Mouse (Mus musculus): Measurements from ENCODE around the gene Ercc1. TPM values are rescaled to one million over a fixed set of nuclear protein-coding genes. Genes with fewer than 3 reads are reported as not detected.

Gene Ercc1
- polyA plus RNA-seq, 1 experiment from 2014 or later: 59.2 TPM

DNA sequence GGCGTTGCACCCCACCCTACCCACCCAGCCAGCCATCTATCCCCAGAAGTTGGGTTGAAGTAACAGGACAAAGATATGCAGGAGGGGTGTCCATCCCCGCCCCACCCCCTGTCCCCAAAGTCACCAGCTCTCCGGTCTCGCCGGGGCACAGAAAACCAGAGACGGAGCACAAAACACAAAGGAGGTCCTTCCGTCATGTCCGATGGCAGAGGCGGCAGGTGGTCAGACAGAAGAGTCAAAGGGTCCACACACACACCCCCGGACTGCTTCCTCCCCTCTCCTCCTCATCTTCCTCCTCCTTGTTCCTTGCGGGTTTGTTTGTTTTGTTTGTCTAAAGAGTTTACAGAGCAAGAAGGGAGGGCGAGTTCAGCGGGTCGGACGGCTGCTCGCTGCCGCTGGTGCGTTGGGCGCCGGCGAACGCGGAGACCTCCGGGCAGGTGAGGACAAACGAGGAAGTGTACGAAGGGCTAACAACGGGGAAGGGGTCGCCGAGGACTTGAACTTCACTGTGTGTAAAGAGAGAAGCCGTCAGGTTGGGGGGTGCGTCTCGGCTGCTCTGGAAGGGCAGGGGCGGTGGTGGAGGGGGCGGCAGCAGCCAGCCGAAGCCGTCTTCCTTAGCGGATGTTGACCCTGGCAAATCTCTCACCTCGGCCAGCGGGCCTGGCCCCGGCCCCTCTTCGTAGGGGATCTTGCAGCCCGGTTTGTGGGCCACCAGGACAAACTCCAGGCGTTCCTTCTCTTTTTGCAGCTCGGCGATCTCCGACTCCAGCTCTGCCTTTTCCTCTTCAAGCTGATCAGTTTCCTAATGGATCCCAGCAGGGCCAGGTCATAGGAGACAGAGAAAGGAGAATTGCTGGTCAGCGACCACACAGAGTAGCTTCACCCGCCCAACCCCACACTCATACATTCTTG, 39.8 kb upstream of the Ercc1 start:
- H3K27ac ChIP-seq (ENCODE audit: poor library complexity, severe bottlenecking): no peak overlapping the region
- WGBS: 2% methylated on average over 48 of the region's 48 CpGs
- peak overlapping the region; percentile 45 for H3K4me3 ChIP-seq
- H3K27me3 ChIP-seq (replicated peaks): peaks cover 60% of the 10 kb centered on the region
- H3K9me3 ChIP-seq (replicated peaks): no peaks in the 10 kb centered on the region
- H3K9ac ChIP-seq: peak overlapping the region; percentile 54
- no peaks in the 10 kb centered on the region for H3K36me3 ChIP-seq
- H3K4me2 ChIP-seq: peak overlapping the region; percentile 71
- peaks cover 38% of the 10 kb centered on the region for H3K4me1 ChIP-seq (replicated peaks)
- no peak for ATAC-seq (ENCODE audit: insufficient number of reproducible peaks, low FRiP score)

DNA sequence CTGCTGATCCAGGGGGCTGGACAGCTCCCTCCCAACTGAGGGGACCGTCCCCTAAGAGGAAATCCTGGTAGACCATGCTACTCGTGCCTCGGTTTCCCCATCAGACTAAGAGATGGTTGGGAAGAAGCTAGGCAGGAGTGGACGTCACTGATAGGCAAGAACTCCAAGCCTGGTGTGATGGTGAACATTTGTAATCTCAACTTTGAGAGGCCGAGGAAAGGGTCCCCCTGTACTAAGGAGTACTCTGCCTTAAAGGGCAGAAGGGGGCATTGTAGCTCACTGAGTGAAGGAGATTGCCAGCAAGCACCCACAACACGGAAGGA, 39.2 kb upstream of the Ercc1 start:
- H3K27me3 ChIP-seq (replicated peaks): peaks cover 60% of the 10 kb centered on the region
- H3K4me3 ChIP-seq: peak overlapping the region; percentile 45
- H3K27ac ChIP-seq (ENCODE audit: poor library complexity, severe bottlenecking): no peak overlapping the region
- peaks cover 38% of the 10 kb centered on the region for H3K4me1 ChIP-seq (replicated peaks)
- no peaks in the 10 kb centered on the region for H3K36me3 ChIP-seq
- H3K4me2 ChIP-seq: peak overlapping the region; percentile 71
- H3K9ac ChIP-seq: peak overlapping the region; percentile 54; the same call in 1 of the 2 replicates
- 8% methylated on average over 6 of the region's 6 CpGs for WGBS
- no peaks in the 10 kb centered on the region for H3K9me3 ChIP-seq (replicated peaks)
- no peak for ATAC-seq (ENCODE audit: insufficient number of reproducible peaks, low FRiP score)

DNA sequence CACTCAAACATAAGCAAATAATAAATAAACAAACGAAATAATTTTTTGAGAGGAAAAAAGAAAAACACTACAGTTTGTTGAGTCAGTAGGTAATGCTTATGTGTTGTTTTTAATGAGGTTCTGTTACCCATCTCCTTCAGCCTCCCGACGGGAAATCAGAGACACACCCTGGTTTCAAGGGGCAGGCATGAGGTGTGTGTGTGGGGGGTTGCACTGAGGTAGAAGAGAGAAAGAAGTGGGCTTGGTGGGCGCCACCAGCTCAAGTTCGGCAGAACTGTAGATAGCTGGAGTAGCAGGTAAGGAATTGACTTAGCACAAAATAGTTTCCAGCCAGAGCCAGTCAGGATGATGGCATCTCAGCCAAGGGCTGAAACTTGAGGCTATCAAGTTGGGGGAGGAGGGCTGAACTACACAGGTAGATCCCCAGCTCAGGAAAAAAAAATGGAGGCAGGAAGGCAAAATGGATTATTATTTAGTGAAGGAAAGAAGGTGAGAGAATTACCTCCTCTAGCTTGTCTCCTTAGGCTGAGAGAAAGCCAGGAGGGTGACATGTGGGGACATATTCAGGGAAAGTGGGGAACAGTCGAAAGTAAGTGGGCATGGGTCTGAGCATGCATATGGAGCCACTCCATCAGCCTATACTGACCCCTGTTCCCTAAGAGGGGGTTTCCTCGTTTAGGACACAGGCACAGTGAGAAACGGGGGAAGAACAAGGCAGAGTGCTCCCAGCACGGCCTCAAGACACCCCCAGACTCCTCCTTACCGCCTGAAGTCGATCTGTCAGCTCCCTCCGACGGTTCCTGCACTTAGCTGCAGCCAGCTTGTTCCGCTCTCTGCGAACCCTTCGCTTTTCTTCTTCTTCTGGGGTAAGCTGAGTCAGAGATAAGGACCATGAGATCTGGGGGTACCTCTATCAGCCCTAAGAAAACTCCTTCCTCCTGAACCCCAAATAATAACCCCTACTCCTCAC, 38.5 kb upstream of the Ercc1 start:
- H3K4me1 ChIP-seq (replicated peaks): peaks cover 42% of the 10 kb centered on the region
- WGBS: 48% methylated on average over 16 of the region's 16 CpGs

DNA sequence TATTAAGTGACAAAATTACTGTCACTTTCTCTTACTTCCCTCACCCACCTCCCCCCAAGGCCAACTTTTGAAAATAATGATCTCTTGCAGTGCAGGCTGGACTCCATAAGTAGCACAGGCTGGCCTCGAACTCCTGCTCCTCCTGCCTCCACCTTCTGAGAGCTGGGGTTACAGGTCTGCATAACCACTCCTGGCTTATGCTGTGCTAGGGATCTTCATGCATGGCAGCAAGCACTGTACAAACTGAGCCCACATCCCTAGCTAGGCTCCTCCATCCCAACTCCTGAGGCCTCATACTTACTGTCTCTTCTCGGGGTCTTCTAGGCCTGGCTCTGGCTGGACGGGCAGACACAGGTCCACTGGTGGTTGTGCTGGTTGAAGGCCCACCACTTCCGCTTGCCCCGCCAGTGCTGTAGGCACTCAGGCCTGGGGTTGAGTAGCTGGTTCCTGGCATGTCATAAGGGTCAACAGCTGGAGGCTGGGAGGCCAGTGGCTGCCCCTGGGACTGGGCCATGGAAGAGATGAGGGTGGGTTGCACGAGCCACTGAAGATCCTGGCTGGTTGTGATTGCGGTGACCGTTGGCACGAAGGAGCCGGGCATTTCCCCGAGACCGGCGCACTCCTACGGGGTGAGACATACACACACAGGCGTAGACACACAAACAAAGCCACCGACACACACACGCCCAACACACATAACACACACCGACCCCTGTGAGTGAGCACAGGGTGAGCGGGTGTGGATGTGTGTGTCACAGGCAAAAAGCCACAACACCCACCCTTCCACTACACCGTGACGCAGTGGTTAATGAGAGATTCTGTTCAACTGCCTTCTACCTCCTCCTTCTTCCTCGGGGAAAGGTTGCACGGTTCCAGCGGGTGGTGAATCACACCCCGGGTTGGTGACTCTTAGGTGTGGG, 37.5 kb upstream of the Ercc1 start:
- ATAC-seq (ENCODE audit: insufficient number of reproducible peaks, low FRiP score): no peak
- peaks cover 53% of the 10 kb centered on the region for H3K27me3 ChIP-seq (replicated peaks)
- H3K4me2 ChIP-seq: peak overlapping the region; percentile 100
- no peaks in the 10 kb centered on the region for H3K9me3 ChIP-seq (replicated peaks)
- no peak overlapping the region for H3K4me3 ChIP-seq
- H3K4me1 ChIP-seq (replicated peaks): peaks cover 35% of the 10 kb centered on the region
- no peak overlapping the region for H3K27ac ChIP-seq (ENCODE audit: poor library complexity, severe bottlenecking)
- H3K9ac ChIP-seq: peak overlapping the region; percentile 67; the same call in 1 of the 2 replicates
- H3K36me3 ChIP-seq: no peaks in the 10 kb centered on the region
- 67% methylated on average over 25 of the region's 25 CpGs for WGBS

More for the DNA sequence above, 38.5 kb upstream of the Ercc1 start:
- H3K9ac ChIP-seq: no peak overlapping the region
- H3K36me3 ChIP-seq: no peaks in the 10 kb centered on the region
- no peak overlapping the region for H3K27ac ChIP-seq (ENCODE audit: poor library complexity, severe bottlenecking)
- no peak for ATAC-seq (ENCODE audit: insufficient number of reproducible peaks, low FRiP score)
- H3K4me3 ChIP-seq: no peak overlapping the region
- H3K27me3 ChIP-seq (replicated peaks): peaks cover 60% of the 10 kb centered on the region
- no peak overlapping the region for H3K4me2 ChIP-seq
- H3K9me3 ChIP-seq (replicated peaks): no peaks in the 10 kb centered on the region

DNA sequence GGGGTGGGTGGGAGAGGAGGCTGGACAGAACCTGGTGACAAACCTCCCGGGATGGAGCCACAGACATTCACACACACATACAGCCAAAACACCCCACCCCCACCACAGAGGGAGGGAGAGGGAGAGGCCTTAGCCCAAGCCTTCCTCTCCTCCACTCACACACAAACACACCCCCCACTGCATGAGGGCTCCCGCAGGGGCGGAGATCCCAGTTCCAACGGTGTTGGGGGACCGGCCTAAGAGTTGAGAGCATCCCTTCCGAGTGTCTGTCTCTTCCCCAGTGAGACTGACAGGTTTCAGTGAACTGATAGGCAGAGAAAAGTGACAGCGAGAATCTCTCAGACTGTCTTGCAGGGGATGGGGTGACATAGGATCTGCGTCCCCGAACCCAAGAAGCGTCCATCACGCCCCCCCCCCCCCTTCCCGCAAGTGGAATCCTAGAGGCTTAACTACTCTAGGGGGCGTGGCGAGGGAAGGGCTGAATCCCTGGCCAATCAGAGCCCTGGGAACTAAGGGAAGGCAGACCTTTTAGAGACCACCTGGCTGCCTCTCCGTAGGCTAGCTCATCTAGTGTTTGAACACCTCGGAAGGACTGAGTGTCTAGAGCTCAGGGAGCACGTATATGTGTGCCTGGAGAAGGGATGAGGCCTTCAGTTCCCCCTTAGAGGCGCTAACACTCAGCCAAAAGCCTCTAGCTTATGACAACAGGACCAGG, 36.7 kb upstream of the Ercc1 start:
- Histone ChIP-seq H3K4me3 (peak overlapping the region; percentile 73), H3K4me1 (replicated peaks) (peaks cover 34% of the 10 kb centered on the region), H3K27ac (ENCODE audit: poor library complexity, severe bottlenecking) (peak overlapping the region; percentile 72), H3K9me3 (replicated peaks) (no peaks in the 10 kb centered on the region), H3K36me3 (no peaks in the 10 kb centered on the region), H3K9ac (peak overlapping the region; percentile 67), H3K27me3 (replicated peaks) (peaks cover 45% of the 10 kb centered on the region), H3K4me2 (peak overlapping the region; percentile 100)
- WGBS: under 1% methylated on average over 18 of the region's 18 CpGs
- peak; percentile 63 for ATAC-seq (ENCODE audit: insufficient number of reproducible peaks, low FRiP score)

DNA sequence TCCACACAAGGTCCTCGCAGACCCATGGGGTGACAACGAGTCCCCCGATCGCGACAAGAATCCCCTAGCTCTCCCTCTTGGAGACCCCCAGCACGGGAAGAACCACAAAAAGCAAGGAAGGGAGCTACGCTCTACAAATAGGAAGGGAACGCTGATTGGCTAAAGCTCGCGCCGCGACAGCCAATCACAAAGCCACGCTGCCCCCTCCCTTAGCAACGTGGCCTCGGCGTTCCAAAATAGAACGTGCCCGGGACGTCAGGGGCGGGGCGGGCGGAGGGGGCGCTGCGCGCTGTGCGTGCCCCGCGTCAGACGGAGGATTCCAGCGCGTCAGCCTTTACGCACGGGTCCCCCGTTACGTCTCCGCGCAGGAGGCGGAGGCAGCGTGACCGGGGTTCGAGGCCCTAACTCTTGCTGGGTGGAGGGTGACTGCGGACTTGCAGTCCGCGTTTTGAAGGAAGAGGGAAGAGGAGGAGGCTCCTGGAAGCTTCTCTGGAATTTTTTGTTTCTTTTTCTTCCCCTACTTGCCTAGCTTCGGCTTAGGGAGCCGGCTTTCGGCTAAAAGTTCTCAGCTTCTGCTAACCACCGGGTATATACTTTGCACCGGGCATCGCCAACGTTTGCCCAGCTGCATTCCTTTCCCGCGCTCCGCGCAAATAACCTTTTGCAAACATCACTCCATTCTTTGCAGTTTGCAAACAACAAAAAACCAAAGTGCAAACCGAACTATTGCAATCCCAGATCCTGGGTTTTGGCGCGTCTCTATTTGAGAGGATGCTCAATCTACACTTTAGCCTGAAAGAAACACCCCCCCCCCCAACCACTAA, 35.9 kb upstream of the Ercc1 start:
- peak overlapping the region; percentile 72 for H3K27ac ChIP-seq (ENCODE audit: poor library complexity, severe bottlenecking)
- WGBS: under 1% methylated on average over 58 of the region's 58 CpGs

DNA sequence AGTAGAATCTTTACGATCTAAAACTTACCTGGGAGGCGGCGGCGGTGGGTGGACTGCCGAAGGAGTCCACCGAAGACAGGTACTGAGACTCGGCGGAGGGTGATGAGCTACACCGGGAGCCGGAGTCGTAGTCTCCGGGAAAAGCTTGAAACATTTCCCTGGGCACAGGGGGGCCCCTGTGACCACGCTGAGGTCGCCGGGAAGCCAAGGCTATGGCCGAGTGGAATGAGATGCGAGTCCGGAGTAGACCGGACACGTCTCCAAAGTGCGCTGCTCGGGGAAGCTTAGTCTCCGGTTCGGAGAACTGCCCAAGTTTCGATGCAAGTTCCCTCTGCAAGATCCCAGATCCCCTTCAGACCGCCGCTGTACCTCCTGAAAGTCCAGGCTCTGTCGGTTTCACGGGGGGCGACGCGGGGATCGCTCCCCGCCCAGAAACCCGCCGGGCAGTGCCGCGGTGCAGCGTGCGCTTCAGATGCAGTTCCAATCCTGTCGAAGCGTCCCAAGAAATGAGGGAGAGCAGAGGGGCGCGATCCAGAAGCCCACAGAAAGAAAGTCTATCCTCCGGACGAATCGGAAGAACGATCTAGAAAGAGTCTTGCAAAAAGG, 35.2 kb upstream of the Ercc1 start:
- H3K27ac ChIP-seq (ENCODE audit: poor library complexity, severe bottlenecking): peak overlapping the region; percentile 60; the same call in 1 of the 2 replicates
- no peaks in the 10 kb centered on the region for H3K9me3 ChIP-seq (replicated peaks)
- no peak for ATAC-seq (ENCODE audit: insufficient number of reproducible peaks, low FRiP score)
- H3K9ac ChIP-seq: peak overlapping the region; percentile 67
- H3K4me2 ChIP-seq: peak overlapping the region; percentile 100
- no peaks in the 10 kb centered on the region for H3K36me3 ChIP-seq
- under 1% methylated on average over 48 of the region's 48 CpGs for WGBS
- peaks cover 37% of the 10 kb centered on the region for H3K27me3 ChIP-seq (replicated peaks)
- peak overlapping the region; percentile 73 for H3K4me3 ChIP-seq
- peaks cover 24% of the 10 kb centered on the region for H3K4me1 ChIP-seq (replicated peaks)

More for the DNA sequence above, 35.9 kb upstream of the Ercc1 start:
- Histone ChIP-seq H3K4me1 (replicated peaks) (peaks cover 31% of the 10 kb centered on the region), H3K4me2 (peak overlapping the region; percentile 100), H3K27me3 (replicated peaks) (peaks cover 44% of the 10 kb centered on the region), H3K4me3 (peak overlapping the region; percentile 73), H3K9me3 (replicated peaks) (no peaks in the 10 kb centered on the region), H3K36me3 (no peaks in the 10 kb centered on the region), H3K9ac (peak overlapping the region; percentile 67)
- ATAC-seq (ENCODE audit: insufficient number of reproducible peaks, low FRiP score): peak; percentile 87

DNA sequence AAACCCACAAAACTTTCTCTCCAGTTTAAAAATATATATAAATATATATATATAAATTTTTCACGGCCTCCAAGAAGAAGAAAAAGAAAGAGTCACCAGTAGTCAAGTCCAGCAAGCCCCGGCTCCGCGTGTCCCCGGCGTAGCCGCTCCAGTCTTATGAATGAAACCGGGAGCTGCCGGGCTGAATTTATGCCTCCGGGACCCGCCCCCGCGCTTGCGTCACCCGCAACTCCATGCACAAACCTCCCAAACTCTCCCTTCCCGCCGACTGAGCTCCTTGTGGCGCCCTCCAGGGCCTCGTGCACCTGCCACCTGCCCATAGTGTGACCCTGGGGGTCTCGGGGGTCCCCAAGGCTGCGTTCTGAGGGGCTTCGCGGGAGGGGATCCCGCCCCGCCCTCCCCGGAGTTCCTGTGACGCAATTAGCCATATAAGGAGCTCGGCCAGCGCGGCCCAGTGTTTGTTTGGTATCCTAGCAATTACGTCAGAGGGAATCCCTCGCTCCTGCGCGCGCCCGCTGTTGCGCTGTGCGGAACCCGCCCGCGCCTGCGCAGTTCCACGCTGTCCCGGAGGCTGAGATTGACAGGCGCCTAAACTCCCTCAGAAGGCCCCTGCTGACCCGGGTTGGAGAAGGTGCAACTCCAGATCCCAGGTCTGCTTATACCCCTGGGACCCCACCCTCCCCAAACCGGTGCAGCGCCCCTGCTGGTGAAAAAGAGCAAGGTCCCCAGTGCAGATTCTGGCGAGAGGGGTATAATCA, 34.5 kb upstream of the Ercc1 start, which contains the start of gene Fosb:
Fosb (minus strand) TSS at position 168 of the 758 bp plus-strand sequence.
- Histone ChIP-seq H3K27me3 (replicated peaks) (peaks cover 30% of the 10 kb centered on the region), H3K4me3 (peak within 1 kb of the TSS; percentile 73), H3K27ac (ENCODE audit: poor library complexity, severe bottlenecking) (peak within 1 kb of the TSS; percentile 60; the same call in 1 of the 2 replicates), H3K9ac (peak within 1 kb of the TSS; percentile 67), H3K4me2 (peak within 1 kb of the TSS; percentile 100), H3K36me3 (no peaks in the 10 kb centered on the region), H3K9me3 (replicated peaks) (no peaks in the 10 kb centered on the region), H3K4me1 (replicated peaks) (peaks cover 17% of the 10 kb centered on the region)
- ATAC-seq (ENCODE audit: insufficient number of reproducible peaks, low FRiP score): peak; percentile 86
- WGBS: under 1% methylated on average over 49 of the region's 49 CpGs

All from heart, embryonic 12.5 days (tissue).